Mouse (Mus musculus): ENCODE data around the gene Zfp385c.

DNA sequence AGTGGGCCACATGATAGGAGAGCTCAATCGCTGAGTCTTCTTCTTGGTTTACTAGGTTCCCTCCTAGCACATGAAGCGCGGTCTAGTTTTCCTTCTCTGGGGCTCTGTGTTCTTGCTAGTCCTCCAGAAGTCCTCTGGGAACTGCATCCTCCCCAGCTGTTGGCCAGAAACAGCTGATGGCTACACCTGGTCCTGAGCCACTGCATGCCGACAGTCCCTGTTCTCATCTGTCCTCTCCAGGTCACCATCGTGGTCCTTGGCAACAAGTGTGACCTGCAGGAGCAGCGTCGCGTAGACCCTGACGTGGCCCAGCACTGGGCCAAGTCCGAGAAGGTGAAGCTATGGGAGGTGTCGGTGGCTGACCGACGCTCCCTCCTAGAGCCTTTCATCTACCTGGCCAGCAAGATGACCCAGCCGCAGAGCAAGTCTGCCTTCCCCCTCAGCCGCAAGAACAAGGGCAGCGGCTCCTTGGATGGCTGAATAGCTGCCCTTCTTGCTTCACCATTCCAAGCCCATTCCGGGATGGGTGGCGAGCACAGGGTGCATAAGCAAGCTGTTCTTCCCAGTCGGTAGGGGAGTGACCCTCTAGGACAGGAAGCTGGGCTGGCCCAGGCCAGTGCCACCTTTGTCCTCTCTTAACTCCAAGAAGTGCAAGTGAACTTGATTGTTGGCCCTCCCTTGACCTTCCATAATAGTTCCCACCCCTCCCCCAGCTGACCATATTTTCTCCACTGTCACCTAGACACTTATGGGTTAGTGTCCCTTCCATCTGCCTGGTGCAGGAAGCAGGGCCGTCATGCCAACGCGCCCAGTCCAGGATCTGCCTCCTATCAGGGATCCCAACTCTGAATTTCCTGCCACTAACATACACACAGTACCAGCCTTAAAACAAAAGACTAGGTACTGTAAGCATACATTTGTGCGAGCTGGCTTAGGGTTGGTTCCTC, 66.2 kb downstream of the Zfp385c start:
- TF ChIP-seq CTCF (IDR thresholded peaks at IDR 0.05; ENCODE audit: low read depth) (no peak), EP300 (optimal IDR thresholded peaks at IDR 0.05) (no peak)
